Mouse (Mus musculus) 3T3-L1 (cell line): ENCODE results near the gene Scube1.
A peak's percentile ranks its signal among the peaks of the same experiment; 100 is the strongest.

ENCODE experiments used
- DNase-seq: peaks from one replicate; pipeline ENCODE4 v3.0.0-alpha.2; 2015; ENCODE audit warnings: low read depth, low spot score

The Scube1 gene

DNA sequence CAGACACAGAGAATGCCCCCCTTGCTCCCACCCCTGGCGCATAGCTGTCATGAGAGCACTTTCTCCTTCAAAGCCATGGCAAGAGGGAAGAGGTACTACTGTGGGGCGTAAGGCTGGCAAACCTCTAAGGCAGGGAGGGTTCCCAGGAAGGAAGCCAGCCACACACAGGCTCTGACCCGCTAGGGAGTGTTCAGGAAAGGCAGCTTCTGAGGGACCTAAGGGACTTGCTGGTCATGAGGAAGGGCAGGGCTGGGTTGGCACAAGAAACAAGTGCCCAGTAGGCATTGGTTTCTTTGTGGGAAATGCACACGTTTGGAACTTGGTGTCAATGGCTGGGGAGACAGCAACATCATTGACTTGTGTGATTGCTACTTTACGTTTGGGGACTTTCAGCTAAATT, 158.8 kb downstream of the Scube1 start:
- peak; percentile 57 for DNase-seq

DNA sequence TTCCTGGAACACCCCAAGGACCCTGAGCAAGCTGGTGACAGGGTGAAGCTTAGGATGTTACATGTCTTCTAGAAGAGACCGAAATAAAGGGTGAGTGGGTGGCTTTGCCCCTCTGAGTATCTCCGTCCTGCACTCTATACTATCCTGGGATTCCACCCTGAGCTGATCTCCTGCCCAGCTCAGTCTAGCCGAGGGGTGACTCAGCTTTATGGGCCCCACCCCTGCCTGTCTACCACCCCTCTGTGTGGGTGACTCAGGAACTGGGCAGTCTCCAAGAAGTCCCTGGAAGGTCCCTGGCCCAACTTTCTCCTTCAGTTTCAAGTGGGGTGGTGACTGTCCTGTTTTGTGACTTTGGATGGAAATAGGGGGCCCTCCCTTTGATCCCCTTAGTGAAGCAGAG, 159.4 kb downstream of the Scube1 start:
- DNase-seq, result peak; percentile 93

DNA sequence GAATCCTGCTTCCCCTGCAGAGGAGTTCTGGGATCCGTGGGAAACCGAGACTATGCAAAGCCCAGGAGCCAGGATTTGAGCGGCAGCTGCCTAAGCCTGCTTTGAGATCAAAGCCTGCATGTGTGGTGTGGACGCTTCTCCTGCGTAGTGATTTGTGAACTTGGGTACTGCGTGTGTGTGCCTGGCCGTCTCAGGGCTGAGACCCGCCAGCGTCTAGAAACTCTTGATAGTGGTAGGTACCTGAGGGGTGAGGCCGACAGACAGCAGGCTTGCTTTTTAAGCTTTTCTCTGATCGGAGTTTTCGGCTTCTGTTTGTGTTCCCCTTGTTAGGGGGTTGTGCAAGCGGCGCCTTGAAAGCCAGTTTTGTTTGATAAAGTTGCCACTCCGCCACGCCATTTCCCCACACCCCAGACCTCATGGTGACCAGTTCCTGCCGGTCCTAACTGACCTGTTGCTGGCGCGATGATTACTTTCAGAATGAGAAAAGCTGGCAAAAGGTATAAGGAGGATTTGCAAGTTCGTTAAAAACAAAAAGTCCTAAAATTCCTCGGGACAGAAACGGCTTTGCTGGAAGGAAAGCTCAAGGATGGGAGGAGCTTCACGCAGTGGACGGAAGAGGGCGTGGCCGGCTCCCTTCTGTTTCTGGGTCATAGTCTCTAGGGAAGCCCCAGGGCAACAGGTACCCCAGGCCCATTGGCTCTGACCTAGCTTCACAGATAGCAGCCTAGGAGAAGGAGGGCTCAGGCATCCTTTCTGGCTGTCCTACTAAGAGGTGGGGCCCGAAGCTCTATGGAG, 160.8 kb downstream of the Scube1 start:
- DNase-seq, result peak; percentile 83

DNA sequence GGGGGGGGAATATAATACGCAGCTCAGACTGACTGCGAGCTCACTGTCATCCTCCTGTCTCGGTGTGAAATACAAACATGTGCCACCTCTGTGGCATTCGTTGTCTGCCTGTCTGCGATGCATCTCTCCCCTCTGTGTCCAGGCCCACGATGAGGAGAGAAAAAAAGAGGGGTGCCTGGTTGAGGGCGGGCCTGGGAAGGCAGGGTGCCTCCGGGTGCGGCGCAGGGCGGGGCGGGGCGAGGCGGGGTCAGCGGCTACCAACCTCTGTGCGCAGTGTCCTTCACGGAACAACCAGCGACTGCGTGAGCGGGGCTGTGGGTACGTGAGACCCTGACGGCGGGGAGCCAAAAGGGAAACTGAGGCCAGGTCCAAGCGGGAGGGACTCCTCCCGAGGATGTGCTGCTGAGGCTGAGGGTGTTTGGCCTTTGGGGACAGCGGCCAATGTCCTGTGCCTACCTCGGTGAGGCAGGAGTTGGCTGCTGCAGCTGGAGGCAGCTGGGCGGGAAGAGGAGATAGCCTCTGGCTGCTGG, 161.4 kb downstream of the Scube1 start, which contains the start of the genes Tspo and Mcat:
TSS of gene Tspo (plus strand) at position 266 of the 530 bp plus-strand sequence.
TSS of gene Mcat (minus strand) at position 461 of the 530 bp plus-strand sequence.
- peak; percentile 60 for DNase-seq

DNA sequence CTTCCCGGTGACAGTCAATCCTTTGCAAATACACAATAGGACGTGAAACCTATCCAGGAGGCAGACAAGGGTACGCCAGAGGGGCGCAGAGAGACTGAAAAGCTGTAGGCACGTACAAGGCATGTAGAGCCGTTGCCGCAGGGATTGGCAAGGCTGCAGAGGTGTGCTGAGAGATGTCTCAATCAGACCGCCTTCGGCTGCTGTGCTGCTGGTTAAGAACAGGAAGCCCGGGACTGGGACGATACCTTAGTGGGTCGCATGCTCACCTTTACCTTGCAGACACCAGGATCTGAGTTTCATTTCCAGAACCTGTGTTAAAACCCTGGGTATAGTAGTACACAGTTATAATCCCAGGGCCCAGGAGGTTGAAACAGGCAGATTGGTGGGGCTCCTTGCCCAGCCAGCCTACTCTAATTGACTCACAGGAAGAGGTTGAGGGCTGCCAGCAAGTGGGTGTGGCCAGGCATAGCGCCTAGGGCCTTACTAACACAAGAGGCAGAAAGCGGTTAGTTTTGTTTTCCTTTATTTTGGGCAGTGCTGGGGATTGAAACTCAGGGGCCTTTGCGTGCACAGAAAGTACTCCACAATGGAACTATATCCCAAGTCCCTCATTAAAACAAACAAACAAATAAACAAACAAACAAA, 162.1 kb downstream of the Scube1 start:
- DNase-seq, result peak; percentile 98

DNA sequence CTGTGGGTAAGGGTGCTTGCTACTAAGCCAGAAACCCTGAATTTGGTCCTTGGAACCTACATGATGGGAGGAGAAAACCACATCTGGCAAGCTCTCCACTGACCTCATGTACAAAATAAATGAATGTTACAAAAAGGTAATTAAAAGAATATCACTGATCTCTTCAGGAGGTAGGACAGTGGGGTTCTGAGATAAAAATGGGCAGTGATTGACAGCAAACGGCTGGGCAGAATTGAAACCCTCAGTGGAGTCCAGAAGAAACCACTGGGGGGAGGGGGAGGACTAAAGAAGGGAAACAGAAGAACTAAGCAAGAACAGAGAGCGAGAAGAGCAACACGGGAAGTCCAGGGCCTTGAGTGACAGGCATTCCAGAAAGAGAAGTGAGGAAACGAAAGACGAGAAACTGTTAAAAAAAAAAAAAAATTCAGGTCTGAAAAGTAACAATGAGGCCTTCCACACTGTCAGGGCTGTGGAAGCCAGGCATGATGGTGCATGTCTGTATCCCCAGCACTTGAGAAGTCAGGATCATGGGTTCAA, 163.8 kb downstream of the Scube1 start:
- DNase-seq, result no peak

DNA sequence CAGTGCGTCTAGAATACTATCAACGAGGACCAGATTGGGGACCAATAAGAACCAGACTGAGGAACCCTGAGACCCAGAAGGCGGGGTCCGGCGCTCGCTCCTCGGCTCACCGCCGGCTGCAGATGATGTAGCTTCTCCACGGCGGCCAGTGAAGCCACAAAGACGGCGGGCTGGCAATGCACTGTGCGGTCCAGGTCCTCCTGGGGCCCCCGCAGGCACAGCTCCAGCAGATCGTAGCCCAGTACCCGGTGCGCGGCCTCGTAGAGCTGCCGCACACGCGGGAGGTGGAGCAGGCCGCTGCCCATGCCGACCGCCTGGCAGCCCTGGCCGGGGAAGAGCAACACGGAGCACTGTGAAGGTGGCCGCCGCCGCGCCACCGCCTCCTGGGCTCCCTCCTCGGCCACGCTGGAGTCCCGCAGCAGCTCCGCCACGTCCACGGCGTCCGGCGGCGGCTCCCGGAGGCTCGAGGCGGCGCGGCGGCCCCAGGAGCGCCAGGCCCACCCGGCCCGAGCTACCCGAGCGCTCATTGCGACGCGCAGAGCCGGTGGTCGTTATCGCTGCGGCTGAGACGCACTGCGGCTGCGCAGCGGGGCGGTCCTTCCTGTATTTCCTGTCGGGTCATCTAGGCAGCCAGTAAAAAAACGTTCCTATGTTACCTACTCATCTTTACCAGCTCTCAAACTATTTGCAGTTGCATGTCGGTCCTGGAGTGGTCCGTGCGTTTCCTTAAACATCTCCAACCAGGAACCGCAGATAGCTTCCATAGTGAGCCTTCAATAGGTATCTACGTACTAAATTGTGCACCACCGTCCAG, 169.5 kb downstream of the Scube1 start:
- DNase-seq, result peak; percentile 83
